Mouse (Mus musculus) adrenal gland, adult (tissue): ENCODE measurements around the gene Snx10.

Source experiments
- DNase-seq, 2 experiments: peaks; one replicate each; pipeline ENCODE4 v3.0.0; 2022 to 2023; ENCODE audit warnings: low spot score in 1 of 2; ENCODE audit not compliant: inconsistent age in 2 of 2

Snx10 gene

DNA sequence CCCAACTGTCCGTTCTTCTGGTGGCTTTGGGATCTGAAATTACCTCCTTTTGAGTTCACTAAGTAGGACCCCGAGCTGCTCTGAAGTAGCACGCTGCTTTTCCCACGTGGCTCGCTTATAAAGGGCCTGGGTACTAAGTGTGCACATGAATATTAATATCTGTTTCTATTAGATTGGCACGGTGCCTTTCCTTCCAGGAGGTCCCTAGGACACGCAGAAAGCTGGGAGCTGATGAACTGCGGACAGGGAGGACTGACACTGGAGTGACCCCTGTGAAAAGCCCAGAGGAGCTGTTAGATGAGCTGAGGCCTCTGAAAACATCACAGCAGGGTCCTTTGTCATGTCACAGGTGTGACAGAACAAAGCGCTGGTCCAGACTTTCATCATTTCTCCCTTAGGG, 57.7 kb downstream of the Snx10 start:
- no peak for DNase-seq

DNA sequence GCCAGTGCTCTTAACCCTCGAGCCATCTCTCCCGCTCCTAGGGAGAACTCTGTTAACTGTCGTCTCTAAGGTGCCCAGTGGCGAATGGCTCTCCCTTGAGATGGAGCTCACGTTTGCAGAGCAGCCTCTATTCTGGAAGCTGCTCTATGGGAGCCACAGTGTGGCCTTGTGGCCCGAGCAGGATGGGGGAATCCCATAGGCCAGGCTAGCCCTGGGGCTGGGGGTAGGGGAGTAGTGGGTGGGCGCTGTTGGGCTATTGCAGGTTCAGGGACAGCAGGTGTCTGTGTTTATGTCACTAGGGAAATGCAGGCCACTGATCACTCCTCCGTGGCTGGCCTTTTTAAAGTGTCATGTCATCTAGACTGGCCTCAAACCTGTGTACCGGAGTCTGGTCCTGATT, 58.4 kb downstream of the Snx10 start:
- no peak for DNase-seq

DNA sequence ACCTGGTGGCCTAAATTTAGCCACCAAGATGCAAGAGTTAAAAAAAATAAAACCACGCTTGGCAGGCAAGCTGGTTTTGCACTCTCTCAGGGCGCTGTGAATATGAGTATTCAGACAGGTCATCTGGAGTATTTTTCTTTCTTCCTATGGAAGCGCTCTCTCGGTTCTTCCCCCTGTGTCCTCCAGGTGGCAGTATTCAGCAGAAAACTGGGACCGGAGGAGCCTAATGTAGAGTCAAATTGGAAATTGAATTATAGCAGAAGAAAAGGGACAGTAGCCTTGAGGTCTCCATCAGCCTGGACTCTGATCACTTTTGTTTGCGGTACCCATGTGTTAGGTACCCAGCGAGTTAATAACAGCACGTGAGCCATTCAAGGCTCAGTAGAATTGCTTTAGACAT, 62.3 kb downstream of the Snx10 start:
- DNase-seq: peak; percentile 49 to 86

DNA sequence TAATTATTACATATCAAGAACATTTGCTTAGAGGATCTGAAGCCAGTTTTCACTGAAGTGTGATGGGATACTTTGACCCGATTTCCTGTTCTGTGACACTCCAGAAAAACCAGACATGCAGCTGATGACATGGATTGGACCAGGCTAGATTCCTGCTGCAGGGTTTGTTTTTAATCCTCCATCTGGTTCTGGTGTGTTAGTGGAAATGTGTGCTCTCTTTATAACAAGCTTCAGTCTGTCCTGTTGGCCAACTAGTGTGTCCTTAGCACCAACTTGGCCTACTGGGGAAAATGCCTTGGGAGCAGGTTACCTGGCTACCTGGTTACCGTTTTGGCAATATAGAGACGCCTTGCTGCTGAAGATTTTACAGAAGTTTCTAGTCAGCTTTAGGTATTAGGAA, 63.6 kb downstream of the Snx10 start:
- DNase-seq: no peak

DNA sequence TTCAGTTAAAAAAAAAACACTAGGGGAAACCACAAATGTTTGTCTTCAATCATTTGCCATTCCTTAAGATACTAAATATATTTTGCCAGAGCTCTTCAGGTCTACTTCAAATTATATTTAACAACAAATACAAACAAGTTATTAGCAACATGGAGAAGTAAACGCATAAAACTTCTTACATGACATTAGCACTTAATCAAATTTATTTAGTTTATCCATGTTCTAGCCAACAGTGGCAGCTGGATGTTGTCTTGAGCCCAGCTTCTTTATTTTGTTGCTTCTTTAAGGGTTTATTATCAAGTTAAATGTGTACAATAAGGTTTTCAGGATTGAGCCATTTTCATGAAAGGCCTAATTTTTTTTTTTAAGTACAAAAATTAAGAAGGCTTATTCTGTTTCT, 67.6 kb downstream of the Snx10 start:
- DNase-seq: no peak

DNA sequence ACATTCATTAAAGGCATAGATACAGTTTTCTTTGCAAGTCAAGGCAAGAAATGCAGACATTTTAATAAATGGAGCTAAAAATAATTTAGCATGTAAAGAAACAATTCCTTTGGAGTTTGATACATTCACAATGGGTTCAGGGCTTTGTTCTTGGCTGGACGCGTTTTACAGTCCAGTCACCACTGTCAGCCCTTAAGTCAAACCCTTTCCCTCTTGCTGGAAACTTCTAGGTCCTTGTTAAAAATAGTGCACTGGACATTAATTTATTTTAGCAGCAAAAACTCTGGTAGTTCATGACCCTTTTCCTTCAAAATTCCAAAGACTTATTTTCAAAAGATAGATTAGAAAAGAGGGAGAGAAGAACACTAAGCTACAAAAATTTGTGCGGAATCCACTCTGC, 68.1 kb downstream of the Snx10 start:
- DNase-seq: no peak

DNA sequence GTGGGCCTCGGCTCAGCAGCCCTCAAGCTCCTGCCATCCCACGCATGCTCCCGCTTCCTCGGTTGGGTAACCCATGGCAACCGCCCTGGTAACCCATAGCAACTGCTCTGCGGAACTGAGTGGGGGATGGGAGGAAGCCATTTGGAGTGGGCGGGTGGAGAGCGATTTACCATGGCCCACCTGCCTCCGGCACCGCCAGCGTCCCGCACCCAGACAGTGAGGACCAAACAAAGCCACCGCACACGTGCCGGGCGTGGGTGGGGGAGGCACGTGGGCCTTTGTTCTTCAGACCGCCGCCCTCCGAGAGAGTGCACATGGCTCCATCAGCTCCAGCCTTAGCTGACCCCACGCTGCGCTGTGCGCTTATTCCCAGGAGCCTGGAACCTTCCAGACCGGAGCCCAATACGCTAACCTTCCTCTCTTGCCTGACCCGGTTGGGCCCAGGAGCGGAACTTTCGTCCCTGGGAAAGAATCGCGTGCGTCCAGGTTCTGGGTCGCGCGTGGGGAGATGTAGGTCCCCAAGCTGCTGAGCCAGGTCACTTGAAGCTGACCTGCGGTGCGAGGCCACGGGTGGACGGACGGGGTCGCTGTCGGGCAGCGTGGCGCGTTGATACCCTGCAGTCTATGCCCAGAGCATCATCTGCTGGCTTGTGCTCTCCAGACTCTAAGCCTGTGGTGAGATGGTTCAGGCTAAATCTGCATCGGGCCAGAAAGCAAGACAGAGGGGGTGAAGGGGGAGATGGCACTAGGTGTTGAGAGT, 68.8 kb downstream of the Snx10 start:
- peak; percentile 82 to 95 for DNase-seq

DNA sequence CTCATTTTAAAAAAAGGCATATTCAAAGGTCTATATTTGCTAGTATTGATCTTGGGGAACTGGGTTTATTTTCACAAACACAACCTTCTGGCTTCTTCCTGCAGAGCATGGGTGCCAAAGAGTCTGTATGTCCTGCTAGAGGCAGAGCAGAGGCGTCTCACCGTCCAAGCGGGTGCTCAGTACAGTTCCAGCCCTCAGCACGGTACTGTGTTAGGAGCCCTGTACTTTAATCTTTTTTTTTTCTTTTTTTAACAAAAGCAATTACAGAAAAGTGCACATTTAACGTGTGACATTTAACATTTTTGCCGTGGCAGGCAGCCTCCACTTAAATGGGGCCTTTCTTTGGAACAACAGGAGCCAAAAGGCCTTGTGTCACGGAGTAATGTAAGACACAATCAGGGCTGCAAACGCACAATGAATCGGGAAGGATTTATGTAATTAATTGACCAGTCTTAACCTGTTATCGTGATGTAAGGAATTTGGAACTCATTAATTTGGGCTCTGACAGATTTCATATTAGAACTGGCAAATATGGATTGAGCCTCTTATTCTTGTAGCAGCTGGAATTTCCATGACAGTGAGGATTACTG, 69.8 kb downstream of the Snx10 start:
- DNase-seq: no peak

DNA sequence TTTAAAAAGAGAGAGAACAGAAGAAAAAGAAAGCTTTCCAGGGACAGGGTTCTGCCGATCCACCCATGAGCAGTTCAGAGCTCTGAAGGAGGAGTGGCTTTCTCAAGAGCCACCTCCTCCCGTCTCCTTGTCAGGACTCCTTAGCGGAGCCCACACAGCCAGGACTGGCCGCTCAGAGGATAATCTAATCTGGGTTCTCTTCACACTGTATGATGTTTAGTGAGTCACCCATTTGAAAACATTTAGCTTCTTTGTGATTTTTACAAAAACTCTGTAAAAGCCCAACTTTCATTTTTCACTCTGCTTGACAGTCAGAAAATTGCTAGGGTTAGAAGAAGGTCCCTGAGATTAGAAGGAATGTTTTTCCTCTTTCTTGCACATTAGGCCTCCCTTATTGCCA, 70.8 kb downstream of the Snx10 start:
- DNase-seq: no peak

DNA sequence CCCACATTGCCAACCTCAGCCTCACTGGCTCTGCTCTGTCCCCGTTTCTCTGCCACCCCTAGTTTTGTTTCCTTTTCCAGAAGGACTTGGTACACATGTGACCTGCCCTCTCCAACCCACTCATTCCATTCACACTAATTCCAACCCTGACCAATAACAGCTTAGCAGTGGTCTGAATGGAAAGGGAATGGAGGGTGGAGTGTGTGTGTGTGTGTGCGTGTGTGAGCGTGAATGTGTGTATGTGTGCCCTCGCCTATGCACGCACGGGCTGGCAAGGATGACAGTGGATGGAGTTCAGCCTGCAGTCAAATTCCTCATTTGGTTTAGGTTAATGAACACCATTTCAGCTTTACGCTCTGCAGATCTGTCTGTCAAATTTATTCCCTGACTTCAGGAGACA, 74.4 kb downstream of the Snx10 start:
- DNase-seq: no peak

DNA sequence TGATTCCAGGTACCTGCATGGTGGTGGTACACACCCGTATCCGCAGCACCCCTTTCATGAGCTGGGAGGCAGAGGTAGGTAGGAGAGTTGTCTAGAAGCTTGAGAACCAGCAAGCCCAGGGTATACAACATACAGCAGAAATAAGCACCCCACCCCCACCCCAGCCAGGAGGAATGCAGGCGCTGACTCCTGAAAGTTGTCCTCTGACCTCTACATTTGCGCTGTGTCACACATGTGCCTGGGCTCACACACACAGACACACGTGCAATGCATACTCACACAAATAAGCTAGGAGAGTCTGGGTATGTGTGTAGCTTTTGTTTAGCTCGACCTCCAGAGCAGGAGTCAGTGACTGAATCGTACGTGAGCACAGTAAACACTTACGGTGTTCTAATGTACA, 76.7 kb downstream of the Snx10 start:
- DNase-seq: no peak

DNA sequence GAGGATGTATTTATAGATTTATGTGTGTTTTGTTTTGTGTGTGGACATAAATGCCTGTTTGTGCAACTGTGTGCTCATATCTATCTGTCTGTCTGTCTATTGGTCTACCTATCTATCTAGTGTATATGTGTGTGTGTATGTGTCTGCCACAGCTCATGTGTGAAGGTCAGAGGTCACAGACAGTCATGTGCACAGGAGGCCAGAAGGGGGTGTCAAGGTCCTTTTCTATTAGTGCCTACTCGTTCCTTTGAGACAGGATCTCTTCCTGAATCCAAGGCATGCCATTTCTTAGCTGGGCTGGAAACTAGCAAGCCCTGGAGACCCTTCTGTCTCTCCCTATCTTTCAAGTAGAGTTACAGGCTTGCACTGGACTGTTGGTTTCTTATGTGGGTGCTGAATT, 78.6 kb downstream of the Snx10 start:
- DNase-seq: no peak

DNA sequence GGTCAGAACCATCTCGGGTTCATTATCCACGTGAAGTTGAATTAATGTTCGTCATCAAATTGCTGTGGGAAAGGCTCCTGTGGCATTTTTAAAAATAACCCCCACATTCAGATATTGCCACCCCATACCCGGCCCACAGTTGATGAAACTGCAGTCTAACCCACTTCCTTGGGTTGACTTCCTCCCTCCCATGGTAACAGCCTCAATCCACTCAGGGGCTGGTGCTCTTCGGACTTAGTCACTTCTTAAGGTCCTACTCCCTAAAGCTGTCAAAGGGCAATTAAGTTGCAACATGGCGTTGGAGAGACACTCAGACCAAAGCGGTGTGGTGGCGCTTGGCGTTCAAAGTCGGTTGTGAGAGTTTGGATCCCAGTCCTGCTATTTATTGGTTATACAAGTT, 80.0 kb downstream of the Snx10 start:
- DNase-seq: no peak

DNA sequence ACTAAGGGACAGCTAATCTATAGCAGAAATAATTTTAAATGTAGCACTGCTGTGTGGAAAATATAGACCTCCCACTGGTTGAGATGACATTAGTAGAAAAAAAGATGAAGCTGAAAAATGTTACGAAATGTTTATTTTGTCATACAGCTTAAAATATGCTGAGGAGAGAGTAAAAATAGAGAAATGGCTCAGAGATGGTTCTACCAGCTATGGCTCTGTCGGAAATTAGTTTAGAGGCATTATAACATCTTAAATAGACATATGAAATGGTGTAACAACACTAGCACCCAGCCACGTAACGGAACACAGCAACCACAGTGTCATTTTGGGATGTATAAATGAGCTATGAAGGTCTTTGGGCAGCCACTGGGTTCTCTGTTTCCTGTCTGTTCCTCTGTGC, 82.5 kb downstream of the Snx10 start:
- no peak for DNase-seq

DNA sequence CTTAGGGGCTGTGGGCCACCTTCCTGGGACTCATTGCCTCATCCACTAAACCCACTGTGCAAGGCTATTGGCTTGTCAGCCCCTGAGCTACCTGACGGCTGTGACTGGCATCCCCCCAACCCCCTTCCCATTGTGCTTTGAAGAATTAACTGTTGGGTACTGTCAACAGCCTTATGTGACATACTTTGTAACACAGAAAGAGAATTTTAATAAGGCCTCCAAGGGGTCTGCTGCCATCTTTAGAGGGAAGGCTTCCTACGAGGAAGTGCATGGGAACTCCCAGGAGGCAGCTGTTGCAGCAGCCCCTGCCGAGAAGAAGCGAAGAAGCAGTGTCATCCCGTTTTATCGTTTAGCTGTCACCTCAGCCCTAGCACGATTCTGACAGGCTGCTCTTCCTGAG, 83.1 kb downstream of the Snx10 start:
- no peak for DNase-seq

DNA sequence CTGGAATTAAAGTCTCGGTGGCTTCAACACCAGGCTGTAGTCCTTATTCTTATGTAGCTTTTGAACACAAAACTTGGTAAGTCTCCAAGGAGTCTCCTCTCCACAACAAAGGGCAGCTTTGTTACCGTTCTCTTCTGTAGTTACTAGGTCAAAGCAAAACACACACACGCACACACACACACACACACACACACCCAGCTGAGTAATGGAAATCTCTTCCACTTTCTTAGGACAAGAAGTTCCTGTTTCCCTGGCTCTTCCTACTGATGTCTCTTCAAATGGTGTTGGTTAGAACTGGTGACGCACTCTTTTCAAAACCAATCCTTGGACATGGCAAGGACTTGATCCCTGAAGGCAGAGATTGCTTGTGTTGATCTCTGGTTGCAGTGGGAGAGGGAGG, 87.9 kb downstream of the Snx10 start:
- no peak for DNase-seq

DNA sequence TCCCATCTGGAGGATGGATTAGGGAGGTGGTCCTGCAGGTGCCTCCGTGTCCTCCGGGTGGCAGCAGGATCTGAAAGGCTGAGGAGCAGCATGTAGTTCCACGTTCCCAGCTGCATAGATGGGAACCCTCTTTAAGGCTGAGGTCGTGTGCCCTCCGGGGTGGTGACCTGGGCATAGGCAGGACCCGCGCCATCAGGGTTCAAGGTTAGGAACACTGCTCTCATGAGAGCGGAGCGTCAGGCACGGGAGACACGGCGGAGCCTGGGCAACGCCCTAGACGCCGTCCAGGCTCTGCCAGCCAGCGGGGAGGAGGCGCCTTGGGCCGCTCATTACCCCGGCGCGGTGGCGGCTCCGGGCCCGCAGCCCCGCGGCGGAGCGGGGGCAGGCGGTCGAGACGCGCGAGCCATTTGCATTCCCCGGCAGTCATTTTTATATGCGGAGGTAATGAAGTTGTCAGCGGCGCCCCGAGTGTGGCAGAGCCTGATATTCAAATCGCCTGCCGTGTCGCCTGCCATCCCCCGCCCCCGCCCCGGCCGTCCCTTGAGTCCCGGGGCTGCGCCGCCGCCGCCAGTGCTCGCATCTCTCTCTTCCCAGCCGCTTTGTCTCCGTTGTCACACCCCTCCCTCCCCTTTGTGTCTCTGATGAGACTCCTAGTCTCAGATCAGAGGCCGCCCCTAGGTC, 88.8 kb downstream of the Snx10 start:
- peak; percentile 62 to 91 for DNase-seq

DNA sequence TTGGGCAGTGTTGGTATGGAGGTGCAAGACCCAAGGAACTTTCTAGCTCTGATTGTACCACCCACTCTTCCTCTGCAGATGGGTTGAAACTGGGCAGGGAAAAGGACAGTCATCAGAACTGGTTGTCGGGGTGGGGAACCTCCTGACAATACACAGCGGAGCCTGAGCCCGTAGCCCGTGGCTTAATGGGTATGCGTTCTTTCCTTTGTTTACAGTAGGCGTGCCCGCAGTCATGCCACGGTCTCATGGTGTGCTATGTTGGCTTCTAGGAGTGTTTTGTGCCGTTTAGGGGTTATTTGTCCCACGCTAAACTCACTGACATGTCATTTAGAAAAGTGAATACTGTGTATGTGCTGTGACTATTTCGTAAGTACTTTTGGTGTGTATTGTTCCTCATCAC, 90.0 kb downstream of the Snx10 start:
- DNase-seq: no peak

DNA sequence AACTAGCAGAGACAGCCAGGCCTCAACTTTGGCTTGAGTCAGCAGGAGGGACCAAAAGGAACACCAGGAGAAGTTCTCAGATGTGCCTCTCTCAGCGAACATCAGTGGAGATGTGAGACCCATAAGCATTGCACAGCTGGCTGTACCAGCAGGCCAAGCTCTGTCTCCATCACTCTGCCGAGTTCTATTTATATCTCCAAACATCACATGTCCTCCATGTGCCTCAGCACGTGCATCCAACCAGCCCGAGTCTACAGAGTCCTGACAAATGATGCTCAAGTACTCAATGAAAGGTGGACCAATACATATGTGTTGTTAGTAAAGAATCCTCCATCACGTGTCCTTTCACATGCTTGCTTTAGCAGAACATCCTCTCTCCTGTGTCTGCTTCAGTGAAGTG, 103.1 kb downstream of the Snx10 start:
- no peak for DNase-seq

DNA sequence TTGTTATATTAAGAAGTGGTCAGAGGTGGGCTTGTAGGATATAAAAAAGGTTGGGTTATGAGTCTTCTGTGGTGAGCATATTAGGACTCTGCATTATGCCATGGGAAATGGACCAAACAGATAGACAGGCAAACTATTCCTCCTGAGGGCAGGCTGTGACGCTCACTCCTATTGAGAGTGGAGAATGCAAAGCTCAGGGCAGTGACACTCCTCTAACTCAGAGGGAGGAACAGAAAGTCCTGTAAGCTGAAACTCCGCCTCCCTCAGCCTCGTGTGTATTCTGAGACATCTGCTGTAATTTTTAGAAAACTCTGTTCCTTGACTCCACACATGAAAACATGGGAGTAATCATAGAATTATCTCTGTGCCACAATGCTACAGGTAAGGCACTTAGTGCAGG, 106.0 kb downstream of the Snx10 start:
- no peak for DNase-seq

DNA sequence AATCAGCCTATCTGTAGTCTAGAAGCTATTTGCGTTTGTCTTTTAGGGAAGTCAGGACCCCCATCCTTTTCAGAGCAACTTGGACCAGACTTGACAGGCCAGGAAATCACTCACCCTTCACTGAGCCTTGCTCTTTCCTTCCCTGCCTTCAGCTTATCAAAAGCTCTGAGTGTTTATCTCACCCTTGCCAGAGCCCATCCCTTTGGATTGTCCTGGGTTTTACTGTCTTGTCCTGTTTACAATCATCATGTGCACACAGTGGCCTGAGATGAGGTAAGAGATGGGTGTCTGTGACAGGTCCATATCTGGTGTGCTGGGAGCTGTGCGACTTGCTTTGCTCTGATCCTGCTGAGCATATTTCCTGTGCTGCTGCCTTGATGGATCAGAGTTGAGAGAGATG, 106.5 kb downstream of the Snx10 start:
- no peak for DNase-seq

DNA sequence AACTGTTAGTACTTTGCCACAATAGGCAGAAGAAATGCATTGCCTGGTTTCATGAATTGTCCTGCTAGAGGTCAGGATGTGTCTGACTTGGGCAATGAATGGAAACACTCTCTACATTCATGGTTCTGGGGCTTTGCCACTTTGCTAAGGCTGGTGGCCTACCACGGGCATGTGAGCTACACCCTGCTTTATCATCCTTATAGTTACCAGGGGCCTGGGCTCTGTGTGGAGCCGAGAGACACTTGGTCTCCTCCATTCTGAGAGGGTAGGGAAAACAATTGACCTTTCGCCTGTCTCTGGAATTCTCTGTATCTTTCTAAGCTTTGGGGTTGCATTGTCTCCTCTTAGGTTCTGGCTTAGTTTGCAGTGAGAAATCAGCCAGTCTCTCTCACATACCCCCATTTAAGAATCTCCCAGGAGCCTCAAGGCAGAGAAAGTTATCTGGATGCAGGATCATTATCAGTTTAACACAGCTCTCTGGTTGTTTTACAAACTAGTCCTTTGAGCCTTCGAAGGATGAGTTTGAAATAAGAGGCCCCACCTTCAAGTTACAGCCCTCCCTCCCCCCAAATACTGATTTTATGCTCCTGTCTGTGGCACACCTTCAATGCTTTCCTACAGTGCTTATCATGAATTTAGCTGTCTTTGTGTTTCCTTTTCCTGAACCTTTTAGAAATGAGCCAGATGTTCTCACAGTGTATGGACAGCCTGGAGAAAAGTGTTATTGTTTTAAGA, 109.4 kb downstream of the Snx10 start:
- no peak for DNase-seq
